Mouse (Mus musculus): ENCODE measurements around the gene Gse1.

Gene Gse1

GRCm38 (mm10) chr8:120563348-120563724 lies 335.1 kb downstream of the Gse1 start:
- CTCF ChIA-PET, result no interaction called here

GRCm38 (mm10) chr8:120563851-120564837 lies 335.9 kb downstream of the Gse1 start:
- CTCF ChIA-PET, result no interaction called here

GRCm38 (mm10) chr8:120565151-120565711 lies 337.0 kb downstream of the Gse1 start:
- CTCF ChIA-PET, result no interaction called here

GRCm38 (mm10) chr8:120566681-120567080 lies 338.4 kb downstream of the Gse1 start:
- CTCF ChIA-PET, result no interaction called here

GRCm38 (mm10) chr8:120567731-120568130 lies 339.5 kb downstream of the Gse1 start:
- CTCF ChIA-PET, result no interaction called here

GRCm38 (mm10) chr8:120568164-120568798 lies 340.0 kb downstream of the Gse1 start:
- CTCF ChIA-PET, result no interaction called here

- CTCF ChIA-PET, result interaction anchor here (0.8 to 1.5 kb wide), 2 partner anchors 49 to 106 kb away, joined by 3 to 4 read pairs; no protein-coding TSS in a partner anchor
These were observed 340.9 kb downstream of the Gse1 start for GRCm38 (mm10) chr8:120569123-120569522.

- CTCF ChIA-PET, result interaction anchor here (0.8 to 1.5 kb wide), 2 partner anchors 48 to 107 kb away, joined by 3 to 4 read pairs; no protein-coding TSS in a partner anchor
These were observed 341.9 kb downstream of the Gse1 start for GRCm38 (mm10) chr8:120569939-120570715.

GRCm38 (mm10) chr8:120571561-120571960 lies 343.3 kb downstream of the Gse1 start:
- CTCF ChIA-PET, result interaction anchor here (0.6 to 1.6 kb wide), 3 partner anchors 24 to 35 kb away, joined by 5 to 9 read pairs (median 7); no protein-coding TSS in a partner anchor

GRCm38 (mm10) chr8:120572534-120572933 lies 344.3 kb downstream of the Gse1 start:
- CTCF ChIA-PET, result interaction anchor here (0.5 to 1.6 kb wide), 3 partner anchors 24 to 87 kb away, joined by 3 to 5 read pairs (median 3); no protein-coding TSS in a partner anchor

GRCm38 (mm10) chr8:120573866-120574265 lies 345.6 kb downstream of the Gse1 start:
- CTCF ChIA-PET, result no interaction called here

GRCm38 (mm10) chr8:120574941-120575340 lies 346.7 kb downstream of the Gse1 start:
- CTCF ChIA-PET, result interaction anchor here (0.7 kb wide), 1 partner anchor 1942 kb away, joined by 3 read pairs; no protein-coding TSS in a partner anchor

GRCm38 (mm10) chr8:120575801-120576200 lies 347.5 kb downstream of the Gse1 start:
- CTCF ChIA-PET, result no interaction called here

- CTCF ChIA-PET, result no interaction called here
These were observed 349.6 kb downstream of the Gse1 start for GRCm38 (mm10) chr8:120577821-120578220.

GRCm38 (mm10) chr8:120580336-120581000 lies 352.2 kb downstream of the Gse1 start:
- CTCF ChIA-PET, result interaction anchor here (1.0 kb wide), 1 partner anchor 16 kb away, joined by 3 read pairs; no protein-coding TSS in a partner anchor

GRCm38 (mm10) chr8:120581329-120581728 lies 353.1 kb downstream of the Gse1 start:
- CTCF ChIA-PET, result no interaction called here

GRCm38 (mm10) chr8:120581811-120582210 lies 353.6 kb downstream of the Gse1 start:
- CTCF ChIA-PET, result no interaction called here

- CTCF ChIA-PET, result interaction anchor here (0.7 kb wide), 1 partner anchor 260 kb away, joined by 5 read pairs; no protein-coding TSS in a partner anchor
These were observed 357.3 kb downstream of the Gse1 start for GRCm38 (mm10) chr8:120585521-120585920.

GRCm38 (mm10) chr8:120588908-120589771 lies 360.9 kb downstream of the Gse1 start, which contains the start of gene Gins2:
Gene Gins2, minus strand, starts transcription at chr8:120589304.
- CTCF ChIA-PET, result no interaction called here
